Mouse (Mus musculus): ENCODE data around the gene Dync2li1. TPM values are rescaled to one million over a fixed set of nuclear protein-coding genes. Genes with fewer than 3 reads are reported as not detected.

Dync2li1 gene
- polyA plus RNA-seq, 1 experiment from 2014 or later, result 36.9 TPM

DNA sequence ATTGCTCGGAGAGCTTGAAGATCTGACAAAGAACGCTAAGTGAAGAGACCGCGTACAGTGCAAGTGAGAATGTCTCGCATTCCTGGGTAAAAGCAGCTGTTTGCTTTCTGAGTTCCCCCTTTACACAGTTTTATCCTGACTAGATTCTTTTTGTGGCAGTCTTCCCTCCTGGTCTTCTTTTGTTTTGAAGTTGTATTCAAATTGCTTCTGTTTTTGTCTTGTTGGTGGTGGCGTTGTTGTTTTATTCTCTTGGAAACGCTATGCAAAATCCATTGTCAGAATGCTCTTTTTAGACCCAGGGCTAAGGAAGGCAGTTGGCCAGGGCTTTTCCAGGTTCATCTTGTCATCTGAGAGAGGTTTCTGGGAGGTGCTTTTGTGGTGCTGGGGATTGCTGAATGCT is 29.8 kb upstream of the Dync2li1 start:
- Histone ChIP-seq H3K27ac (peak overlapping the region; percentile 44; the same call in 1 of the 2 replicates), H3K4me3 (0 out of 2 replicates have a peak overlapping the region, but pooled peaks have one; percentile 8), H3K4me1 (replicated peaks) (peaks cover 8% of the 10 kb centered on the region; the same call in 1 of the 2 replicates), H3K9ac (peak overlapping the region; percentile 53; the same call in 1 of the 2 replicates), H3K4me2 (peak overlapping the region; percentile 34), H3K9me3 (no peaks in the 10 kb centered on the region), H3K36me3 (peaks cover 5% of the 10 kb centered on the region; the same call in 1 of the 2 replicates), H3K27me3 (no peaks in the 10 kb centered on the region)
- 36% methylated on average over 7 of the region's 7 CpGs for WGBS
- no peak for ATAC-seq (ENCODE audit: low FRiP score)

DNA sequence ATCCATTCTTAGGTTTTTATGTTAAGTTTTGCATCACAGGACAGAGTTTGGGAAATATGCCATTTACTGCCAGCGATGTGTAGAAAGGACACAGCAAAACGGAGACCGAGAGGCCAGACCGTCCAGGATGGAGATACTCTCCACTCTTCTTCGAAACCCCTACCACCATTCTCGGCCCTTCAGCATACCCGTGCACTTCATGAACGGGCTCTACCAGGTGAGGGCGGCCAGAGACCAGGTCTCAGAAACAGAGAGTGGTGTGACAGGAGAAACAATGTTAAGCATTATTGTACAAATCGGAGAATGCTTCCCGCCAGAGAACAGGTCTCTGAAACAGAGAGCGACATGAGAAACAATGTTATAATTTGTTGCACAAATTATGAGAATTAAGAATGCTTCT is 28.4 kb upstream of the Dync2li1 start:
- Histone ChIP-seq H3K27me3 (no peaks in the 10 kb centered on the region), H3K4me2 (no peak overlapping the region), H3K36me3 (peaks cover 5% of the 10 kb centered on the region; the same call in 1 of the 2 replicates), H3K4me1 (replicated peaks) (peaks cover 8% of the 10 kb centered on the region; the same call in 1 of the 2 replicates), H3K27ac (no peak overlapping the region), H3K4me3 (no peak overlapping the region), H3K9ac (no peak overlapping the region), H3K9me3 (no peaks in the 10 kb centered on the region)
- WGBS, result 93% methylated on average over 12 of the region's 12 CpGs
- no peak for ATAC-seq (ENCODE audit: low FRiP score)

DNA sequence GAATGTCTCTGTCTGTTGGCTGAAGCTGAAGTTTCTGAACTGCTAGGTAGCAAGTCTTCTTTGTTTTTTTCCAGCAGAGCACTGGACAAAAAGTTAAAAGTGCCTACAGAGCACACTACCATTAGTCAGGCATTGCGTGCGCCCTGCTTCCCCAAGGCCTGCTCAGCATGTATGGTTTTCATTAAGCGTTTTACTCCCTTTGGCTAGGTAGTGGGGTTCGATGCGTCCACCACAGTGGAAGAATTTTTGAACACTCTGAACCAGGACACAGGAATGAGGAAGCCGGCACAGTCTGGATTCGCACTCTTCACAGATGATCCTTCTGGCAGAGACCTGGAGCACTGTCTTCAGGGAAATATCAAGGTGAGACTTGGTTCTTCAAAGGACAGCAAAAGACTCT is 27.4 kb upstream of the Dync2li1 start:
- WGBS, result 91% methylated on average over 7 of the region's 7 CpGs
- Histone ChIP-seq H3K4me3 (no peak overlapping the region), H3K9ac (no peak overlapping the region), H3K4me1 (replicated peaks) (peaks cover 8% of the 10 kb centered on the region; the same call in 1 of the 2 replicates), H3K4me2 (no peak overlapping the region), H3K27ac (no peak overlapping the region), H3K36me3 (peaks cover 3% of the 10 kb centered on the region; the same call in 1 of the 2 replicates), H3K27me3 (no peaks in the 10 kb centered on the region), H3K9me3 (no peaks in the 10 kb centered on the region)
- no peak for ATAC-seq (ENCODE audit: low FRiP score)

DNA sequence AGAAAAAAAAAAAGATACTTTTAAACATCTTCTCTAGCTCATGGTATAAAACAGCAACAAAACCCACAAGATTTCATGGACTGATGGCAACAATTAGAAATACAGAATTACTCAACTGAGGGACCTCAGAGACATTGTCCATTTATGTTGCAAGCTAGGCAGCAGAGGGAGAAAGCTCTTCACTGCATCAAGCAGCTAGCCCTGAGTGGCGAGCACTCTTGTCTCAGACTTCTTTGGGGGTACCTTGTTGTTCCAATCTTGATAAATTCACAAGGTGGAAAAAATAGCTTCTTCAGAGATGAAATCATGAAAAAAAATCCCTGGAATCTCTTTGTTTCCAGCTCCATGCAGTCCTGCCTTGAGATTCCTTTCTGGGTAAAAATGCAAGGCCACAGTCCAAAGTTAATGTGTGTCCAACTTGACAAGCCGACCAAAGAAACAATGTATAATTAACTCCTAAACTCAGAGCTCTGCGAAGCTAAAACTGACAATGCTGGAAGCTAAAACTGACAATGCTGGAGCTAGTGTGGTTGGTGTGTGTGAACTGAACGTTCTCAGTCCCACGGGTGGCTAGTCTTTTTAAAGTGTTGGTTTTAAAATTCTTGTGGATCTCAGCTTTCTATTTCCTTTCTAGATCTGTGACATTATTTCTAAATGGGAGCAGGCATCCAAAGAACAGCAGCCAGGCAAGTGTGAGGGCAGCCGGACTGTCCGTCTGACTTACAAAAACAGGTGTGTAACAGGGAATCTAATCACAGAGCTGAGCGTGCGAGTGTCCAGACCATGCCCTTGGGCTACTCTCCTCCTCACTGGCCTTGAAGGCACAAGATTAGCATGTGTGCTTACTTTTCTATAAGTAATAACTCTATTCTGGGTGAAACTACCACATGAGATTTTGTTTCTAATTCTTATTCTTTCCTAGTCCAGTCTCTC is 26.0 kb upstream of the Dync2li1 start:
- H3K4me1 ChIP-seq (replicated peaks), result peaks cover 8% of the 10 kb centered on the region; the same call in 1 of the 2 replicates
- no peak overlapping the region for H3K4me2 ChIP-seq
- H3K27ac ChIP-seq, result no peak overlapping the region
- no peak for ATAC-seq (ENCODE audit: low FRiP score)
- no peaks in the 10 kb centered on the region for H3K9me3 ChIP-seq
- no peaks in the 10 kb centered on the region for H3K36me3 ChIP-seq
- WGBS, result 73% methylated on average over 9 of the region's 9 CpGs
- H3K9ac ChIP-seq, result no peak overlapping the region
- no peaks in the 10 kb centered on the region for H3K27me3 ChIP-seq
- no peak overlapping the region for H3K4me3 ChIP-seq

DNA sequence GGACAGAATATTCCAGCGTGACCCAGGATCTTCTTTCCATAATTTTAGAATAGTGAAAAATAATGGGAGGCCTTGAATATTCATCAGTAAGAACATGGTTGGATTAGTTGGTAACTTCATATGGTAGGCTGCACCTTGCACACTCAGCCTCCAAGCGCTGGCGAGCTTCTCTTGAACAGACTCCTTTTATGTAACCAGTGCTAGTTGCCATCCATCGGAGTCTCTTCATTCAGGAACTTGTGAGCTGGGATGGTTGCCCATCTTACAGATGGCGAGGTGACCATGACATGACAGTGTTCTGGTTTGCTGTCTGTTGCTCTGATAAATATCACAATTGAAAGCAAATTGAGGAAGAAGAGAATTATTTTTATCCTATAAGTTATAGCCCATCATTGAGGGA is 24.5 kb upstream of the Dync2li1 start:
- WGBS, result 97% methylated on average over 5 of the region's 5 CpGs
- no peak for ATAC-seq (ENCODE audit: low FRiP score)
- no peak overlapping the region for H3K9ac ChIP-seq
- H3K4me1 ChIP-seq (replicated peaks), result peaks cover 1% of the 10 kb centered on the region; the same call in 1 of the 2 replicates
- H3K27ac ChIP-seq, result no peak overlapping the region
- no peaks in the 10 kb centered on the region for H3K36me3 ChIP-seq
- no peak overlapping the region for H3K4me3 ChIP-seq
- H3K4me2 ChIP-seq, result no peak overlapping the region
- no peaks in the 10 kb centered on the region for H3K9me3 ChIP-seq
- H3K27me3 ChIP-seq, result no peaks in the 10 kb centered on the region

DNA sequence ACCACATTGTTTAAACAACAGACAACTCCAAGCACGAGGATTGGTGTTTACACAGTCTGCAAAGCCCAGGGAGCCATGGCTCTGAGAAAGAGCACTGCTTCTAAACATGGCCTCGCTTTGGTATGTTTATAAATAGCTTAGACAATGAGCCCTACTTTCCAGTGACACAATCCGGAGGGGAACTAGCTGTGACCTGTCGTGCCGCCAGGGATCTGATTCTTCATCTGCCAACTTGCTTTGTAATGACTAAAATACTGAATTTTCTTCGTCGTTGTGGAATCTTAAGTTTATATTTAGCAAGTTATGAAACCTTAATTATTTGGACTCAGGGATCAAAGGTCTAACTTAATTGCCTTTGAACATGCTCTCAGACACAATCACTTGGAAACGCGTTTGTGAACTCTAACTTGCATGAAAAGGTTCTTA is 23.1 kb upstream of the Dync2li1 start:
- H3K9me3 ChIP-seq, result no peaks in the 10 kb centered on the region
- H3K4me1 ChIP-seq (replicated peaks), result no peaks in the 10 kb centered on the region
- no peaks in the 10 kb centered on the region for H3K36me3 ChIP-seq
- WGBS, result 75% methylated on average over 9 of the region's 9 CpGs
- no peak overlapping the region for H3K4me3 ChIP-seq
- no peak for ATAC-seq (ENCODE audit: low FRiP score)
- no peak overlapping the region for H3K4me2 ChIP-seq
- H3K9ac ChIP-seq, result no peak overlapping the region
- H3K27ac ChIP-seq, result no peak overlapping the region
- H3K27me3 ChIP-seq, result no peaks in the 10 kb centered on the region

DNA sequence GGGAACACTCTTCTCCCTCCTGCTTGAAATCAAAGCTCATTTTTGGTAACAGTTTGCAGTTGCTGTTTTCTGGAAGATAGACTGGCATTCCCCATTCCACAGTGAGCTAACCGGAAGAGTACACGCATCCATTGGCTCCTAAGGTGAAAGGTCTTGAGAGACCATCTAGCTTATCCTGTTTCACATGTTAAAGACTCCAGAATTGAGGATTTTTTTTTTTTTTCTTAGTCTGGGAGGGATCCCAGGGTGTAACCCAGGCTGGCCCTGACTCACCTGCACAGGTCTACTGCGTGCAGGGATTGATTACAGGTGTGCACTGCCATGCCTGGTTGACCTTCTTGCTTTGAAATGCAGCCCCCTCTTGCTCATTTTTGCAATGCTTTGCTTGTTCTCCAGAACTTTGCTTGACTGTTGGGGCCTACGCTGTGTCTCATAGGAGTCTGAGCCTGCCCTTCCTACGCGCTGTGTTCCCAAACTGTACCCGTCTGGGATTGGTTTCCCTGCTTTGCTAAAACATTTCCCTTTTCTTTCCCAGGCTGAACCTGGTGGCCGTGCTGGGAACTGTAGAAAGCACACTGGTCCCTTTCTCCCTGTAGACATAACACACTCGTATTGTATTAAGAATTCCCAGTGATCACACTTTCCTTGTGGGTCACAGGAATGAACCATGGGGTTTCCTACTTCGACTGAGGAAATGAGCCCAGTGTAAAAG is 22.4 kb upstream of the Dync2li1 start:
- 90% methylated on average over 10 of the region's 10 CpGs for WGBS
- Histone ChIP-seq H3K4me1 (replicated peaks) (no peaks in the 10 kb centered on the region), H3K36me3 (no peaks in the 10 kb centered on the region), H3K27me3 (no peaks in the 10 kb centered on the region), H3K4me3 (no peak overlapping the region), H3K9me3 (no peaks in the 10 kb centered on the region), H3K27ac (no peak overlapping the region), H3K4me2 (no peak overlapping the region), H3K9ac (no peak overlapping the region)
- no peak for ATAC-seq (ENCODE audit: low FRiP score)

DNA sequence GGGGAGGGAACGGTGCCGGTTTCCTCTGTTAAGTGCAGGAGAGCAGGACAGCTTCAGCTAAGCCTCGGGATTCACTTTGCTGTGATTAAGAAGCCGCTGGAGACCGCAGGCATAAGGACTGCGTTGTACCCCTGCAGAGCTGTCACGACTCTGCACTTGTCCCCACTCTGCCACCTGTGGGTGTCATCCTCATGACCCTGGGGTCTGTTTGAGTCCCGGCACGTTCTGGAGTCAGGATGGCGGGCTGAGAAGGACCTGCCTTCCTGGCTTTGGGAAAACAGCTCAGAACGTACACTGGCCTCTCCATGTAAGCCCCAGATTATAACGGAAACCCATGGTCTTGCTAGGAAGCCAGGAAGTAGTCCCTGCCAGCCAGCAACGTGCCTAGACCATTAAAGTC is 19.3 kb upstream of the Dync2li1 start:
- Histone ChIP-seq H3K9ac (no peak overlapping the region), H3K27me3 (no peaks in the 10 kb centered on the region), H3K9me3 (no peaks in the 10 kb centered on the region), H3K4me1 (replicated peaks) (no peaks in the 10 kb centered on the region), H3K27ac (no peak overlapping the region), H3K36me3 (0 out of 2 replicates have a peak, but pooled peaks cover 2% of the 10 kb centered on the region), H3K4me2 (no peak overlapping the region), H3K4me3 (no peak overlapping the region)
- no peak for ATAC-seq (ENCODE audit: low FRiP score)
- 54% methylated on average over 13 of the region's 13 CpGs for WGBS

DNA sequence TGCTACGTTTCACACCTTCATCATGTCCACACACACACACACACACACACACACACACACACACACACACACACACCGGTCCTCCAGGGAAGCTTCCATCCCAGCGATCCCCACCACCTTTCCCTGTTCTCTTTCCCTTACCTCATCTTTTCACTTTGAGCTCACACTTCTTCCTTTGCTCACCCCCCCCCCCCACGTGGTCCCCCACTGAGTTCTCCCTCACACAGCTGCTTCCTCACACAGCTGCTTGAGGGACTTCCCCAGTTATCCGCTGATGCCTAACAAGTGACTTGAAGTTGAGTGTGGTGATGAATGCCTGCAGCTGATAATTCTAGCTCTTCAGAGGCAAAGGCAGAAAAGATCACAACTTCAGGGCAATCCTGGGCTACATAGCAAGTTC is 18.7 kb upstream of the Dync2li1 start:
- Histone ChIP-seq H3K4me1 (replicated peaks) (no peaks in the 10 kb centered on the region), H3K27me3 (no peaks in the 10 kb centered on the region), H3K27ac (no peak overlapping the region), H3K4me3 (no peak overlapping the region), H3K4me2 (no peak overlapping the region), H3K9ac (no peak overlapping the region), H3K36me3 (0 out of 2 replicates have a peak, but pooled peaks cover 6% of the 10 kb centered on the region), H3K9me3 (no peaks in the 10 kb centered on the region)
- 64% methylated on average over 5 of the region's 5 CpGs for WGBS
- no peak for ATAC-seq (ENCODE audit: low FRiP score)

DNA sequence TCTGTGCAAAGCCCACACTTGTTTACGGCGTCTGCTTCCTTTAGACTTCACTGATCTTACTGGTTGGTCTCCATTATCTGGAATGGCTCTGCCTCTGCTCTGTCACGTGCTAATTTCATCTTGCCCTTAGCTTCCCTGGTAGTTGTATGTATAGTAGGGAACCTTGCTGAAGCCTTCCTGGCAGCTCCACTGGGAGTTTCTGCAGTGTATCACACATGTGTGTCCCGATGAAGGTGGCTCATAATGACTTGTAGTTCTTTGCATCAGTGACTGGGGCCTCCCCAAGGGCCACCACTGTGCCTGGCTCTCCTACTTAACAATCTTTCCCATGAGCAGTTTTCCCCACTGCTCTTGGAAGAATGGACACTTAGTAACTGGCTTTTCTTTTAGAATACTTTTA is 17.7 kb upstream of the Dync2li1 start:
- 76% methylated on average over 4 of the region's 4 CpGs for WGBS

DNA sequence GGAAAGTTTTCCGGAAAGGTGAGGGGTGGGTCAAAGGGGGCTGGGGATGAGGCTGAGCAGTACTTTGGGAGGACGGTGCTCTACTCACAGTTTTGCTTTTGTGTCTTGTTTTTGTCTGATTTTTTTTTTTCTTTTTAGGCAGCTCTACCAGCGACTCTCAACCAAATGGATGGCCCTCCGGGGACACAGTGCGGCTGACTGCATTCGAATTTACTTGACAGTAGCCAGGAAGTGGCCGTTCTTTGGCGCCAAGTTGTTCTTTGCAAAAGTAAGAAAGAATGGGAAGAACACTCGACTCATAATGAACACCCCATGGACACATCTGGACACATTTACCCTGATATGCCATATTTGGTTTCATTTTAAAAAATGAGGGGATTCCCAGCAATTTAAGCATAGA is 14.8 kb upstream of the Dync2li1 start:
- Histone ChIP-seq H3K4me1 (replicated peaks) (no peaks in the 10 kb centered on the region), H3K4me3 (no peak overlapping the region), H3K9ac (no peak overlapping the region), H3K27ac (no peak overlapping the region), H3K4me2 (no peak overlapping the region), H3K27me3 (no peaks in the 10 kb centered on the region), H3K36me3 (peaks cover 15% of the 10 kb centered on the region), H3K9me3 (no peaks in the 10 kb centered on the region)
- no peak for ATAC-seq (ENCODE audit: low FRiP score)
- WGBS, result 79% methylated on average over 9 of the region's 9 CpGs

More for the DNA sequence above, 17.7 kb upstream of the Dync2li1 start:
- Histone ChIP-seq H3K27me3 (no peaks in the 10 kb centered on the region), H3K27ac (no peak overlapping the region), H3K4me3 (no peak overlapping the region), H3K9me3 (no peaks in the 10 kb centered on the region), H3K4me1 (replicated peaks) (no peaks in the 10 kb centered on the region), H3K36me3 (peaks cover 9% of the 10 kb centered on the region; the same call in 1 of the 2 replicates), H3K9ac (no peak overlapping the region), H3K4me2 (no peak overlapping the region)
- ATAC-seq (ENCODE audit: low FRiP score), result no peak

DNA sequence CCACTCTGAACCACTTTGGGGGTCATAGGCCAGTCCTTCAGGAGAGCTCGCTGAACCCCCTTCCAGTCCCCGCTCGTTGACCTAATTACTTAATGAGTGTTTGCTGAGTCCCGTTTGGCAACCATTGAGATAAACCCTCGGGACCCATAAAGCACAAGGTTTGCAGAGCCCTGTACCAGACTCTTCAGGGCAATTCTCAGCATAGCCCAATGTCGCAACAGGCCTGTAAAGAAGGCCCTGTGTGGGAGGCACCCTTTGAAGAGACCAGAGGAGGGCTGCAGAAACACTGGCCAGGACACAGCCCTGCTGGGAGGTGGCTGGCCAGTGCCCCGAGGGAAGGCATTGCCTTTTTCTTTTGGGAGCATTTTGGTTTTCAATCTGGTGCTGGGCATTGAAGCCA is 14.3 kb upstream of the Dync2li1 start:
- no peak for ATAC-seq (ENCODE audit: low FRiP score)
- no peaks in the 10 kb centered on the region for H3K27me3 ChIP-seq
- no peaks in the 10 kb centered on the region for H3K9me3 ChIP-seq
- no peak overlapping the region for H3K4me3 ChIP-seq
- 81% methylated on average over 7 of the region's 7 CpGs for WGBS
- H3K4me1 ChIP-seq (replicated peaks), result no peaks in the 10 kb centered on the region
- no peak overlapping the region for H3K27ac ChIP-seq
- H3K9ac ChIP-seq, result no peak overlapping the region
- H3K4me2 ChIP-seq, result no peak overlapping the region
- peaks cover 15% of the 10 kb centered on the region for H3K36me3 ChIP-seq

All from hindbrain, embryonic 13.5 days (tissue).